Mouse (Mus musculus) lung, embryonic 16.5 days (tissue): Measurements from ENCODE around the gene Raph1. TPM values are rescaled to one million over a fixed set of nuclear protein-coding genes. Genes with fewer than 3 reads are reported as not detected.
"Not testable (repeated sequence)": the region's sequence is repeated elsewhere in the genome, so short reads cannot be mapped to it uniquely, and the experiment has no call there.

Source experiments
- ATAC-seq: fragments of 200-750 bp; cut with Nextera tagmentation; 2 replicates; pipeline ENCODE4 v1.8.0; 2017; ENCODE audit warnings: low read depth, mild to moderate bottlenecking, moderate library complexity
- H3K27ac ChIP-seq: fragments of 300-500 bp; sonication (generic); 2 replicates; pipeline ENCODE4 v1.5.1; 2014; ENCODE audit warnings: mild to moderate bottlenecking, control low read depth, low read length
- H3K27me3 ChIP-seq: fragments of 300-500 bp; sonication (generic); 2 replicates; pipeline ENCODE4 v1.6.1; 2014; ENCODE audit warnings: low read depth, low read length, mixed read lengths; ENCODE audit not compliant: control insufficient read depth, insufficient read depth
- H3K36me3 ChIP-seq: fragments of 300-500 bp; sonication (generic); 2 replicates; pipeline ENCODE4 v1.6.1; 2014; ENCODE audit warnings: low read length; ENCODE audit not compliant: control insufficient read depth, insufficient read depth
- H3K4me1 ChIP-seq: fragments of 300-500 bp; sonication (generic); replicated peaks from 2 replicates; pipeline ENCODE4 v1.6.1; 2014; ENCODE audit warnings: low read length, mixed read lengths; ENCODE audit not compliant: control insufficient read depth, insufficient read depth
- H3K4me2 ChIP-seq: fragments of 300-500 bp; sonication (generic); 2 replicates; pipeline ENCODE4 v1.6.1; 2014; ENCODE audit warnings: low read depth, low read length, control low read depth
- H3K4me3 ChIP-seq: fragments of 300-500 bp; sonication (generic); 2 replicates; pipeline ENCODE4 v1.5.1; 2014; ENCODE audit warnings: mild to moderate bottlenecking, low read length, control low read depth
- H3K9ac ChIP-seq: fragments of 300-500 bp; sonication (generic); 2 replicates; pipeline ENCODE4 v1.6.1; 2014; ENCODE audit warnings: low read length, control low read depth
- H3K9me3 ChIP-seq: fragments of 300-500 bp; sonication (generic); 2 replicates; pipeline ENCODE4 v1.6.1; 2016; ENCODE audit warnings: low read length; ENCODE audit not compliant: control insufficient read depth
- WGBS: fragments of 180-500 bp; shearing (Covaris S2); extraction: QIAGEN DNeasy Blood & Tissue Kit; methylation state at CpG from one replicate; pipeline ENCODE4 v1.1.7; 2014; 5-methylcytosine and 5-hydroxymethylcytosine counted together
- polyA plus RNA-seq: library from polyadenylated mRNA; unstranded; fragments of >200 nt; fragmentation: Nextera tagmentation; extraction: Ambion mirVana; gene quantifications from 2 replicates; pipeline ENCODE4 v1.2.1, GENCODE M21; 2015

Raph1 gene
- polyA plus RNA-seq, 1 experiment from 2014 or later = 37.9 TPM

- Histone ChIP-seq H3K27me3 (no peaks in the 10 kb centered on the region), H3K9ac (no peak overlapping the region), H3K4me2 (no peak overlapping the region), H3K4me3 (no peak overlapping the region), H3K4me1 (no peaks in the 10 kb centered on the region), H3K9me3 (no peaks in the 10 kb centered on the region), H3K36me3 (peaks cover 9% of the 10 kb centered on the region), H3K27ac (no peak overlapping the region)
- WGBS = 49% methylated on average over 1 of the region's 1 CpGs
- ATAC-seq = no peak
Observed at GRCm38 (mm10) chr1:60481561-60481960, 85.3 kb downstream of the Raph1 start.

- no peak for ATAC-seq
- Histone ChIP-seq H3K27me3 (no peaks in the 10 kb centered on the region), H3K4me2 (no peak overlapping the region), H3K36me3 (peaks cover 11% of the 10 kb centered on the region), H3K27ac (no peak overlapping the region), H3K4me1 (no peaks in the 10 kb centered on the region), H3K4me3 (no peak overlapping the region), H3K9me3 (no peaks in the 10 kb centered on the region), H3K9ac (no peak overlapping the region)
- WGBS = 84% methylated on average over 7 of the region's 7 CpGs
Observed at GRCm38 (mm10) chr1:60470541-60470940, 96.4 kb downstream of the Raph1 start.

- Histone ChIP-seq H3K4me1 (no peaks in the 10 kb centered on the region), H3K36me3 (peaks cover 11% of the 10 kb centered on the region), H3K9me3 (no peaks in the 10 kb centered on the region), H3K27ac (no peak overlapping the region), H3K4me2 (no peak overlapping the region), H3K27me3 (no peaks in the 10 kb centered on the region), H3K4me3 (no peak overlapping the region), H3K9ac (no peak overlapping the region)
- no peak for ATAC-seq
- 84% methylated on average over 2 of the region's 2 CpGs for WGBS
Observed at GRCm38 (mm10) chr1:60469491-60469890, 97.4 kb downstream of the Raph1 start.

GRCm38 (mm10) chr1:60460623-60461022 is 106.3 kb downstream of the Raph1 start:
- Histone ChIP-seq H3K27me3 (no peaks in the 10 kb centered on the region), H3K9me3 (no peaks in the 10 kb centered on the region), H3K4me3 (no peak overlapping the region), H3K36me3 (no peaks in the 10 kb centered on the region), H3K4me1 (no peaks in the 10 kb centered on the region), H3K4me2 (no peak overlapping the region), H3K27ac (peak overlapping the region; percentile 70), H3K9ac (no peak overlapping the region)
- ATAC-seq = peak; percentile 61; the same call in 1 of the 2 replicates
- WGBS = 57% methylated on average over 1 of the region's 1 CpGs

- 50% methylated on average over 1 of the region's 1 CpGs for WGBS
- Histone ChIP-seq H3K9me3 (no peaks in the 10 kb centered on the region), H3K27me3 (no peaks in the 10 kb centered on the region), H3K36me3 (peaks cover 16% of the 10 kb centered on the region; the same call in 1 of the 2 replicates), H3K4me3 (no peak overlapping the region), H3K9ac (no peak overlapping the region), H3K4me1 (no peaks in the 10 kb centered on the region), H3K4me2 (no peak overlapping the region), H3K27ac (no peak overlapping the region)
- no peak for ATAC-seq
Observed at GRCm38 (mm10) chr1:60449896-60450295, 117.0 kb downstream of the Raph1 start.

- Histone ChIP-seq H3K9me3 (no peaks in the 10 kb centered on the region), H3K27ac (no peak overlapping the region), H3K36me3 (peaks cover 13% of the 10 kb centered on the region; the same call in 1 of the 2 replicates), H3K4me2 (no peak overlapping the region), H3K4me1 (no peaks in the 10 kb centered on the region), H3K27me3 (no peaks in the 10 kb centered on the region), H3K4me3 (no peak overlapping the region), H3K9ac (no peak overlapping the region)
- ATAC-seq = no peak
- WGBS = 66% methylated on average over 12 of the region's 12 CpGs
Observed at GRCm38 (mm10) chr1:60447067-60447466, 119.8 kb downstream of the Raph1 start.

- not testable (repeated sequence) for H3K4me1 ChIP-seq, H3K9ac ChIP-seq, H3K4me2 ChIP-seq, ATAC-seq, H3K27me3 ChIP-seq, H3K4me3 ChIP-seq, H3K9me3 ChIP-seq, H3K27ac ChIP-seq
- H3K36me3 ChIP-seq = peaks cover 10% of the 10 kb centered on the region
- 68% methylated on average over 5 of the region's 5 CpGs for WGBS
Observed at GRCm38 (mm10) chr1:60441438-60441837, 125.5 kb downstream of the Raph1 start.

- Histone ChIP-seq H3K36me3 (peaks cover 3% of the 10 kb centered on the region; the same call in 1 of the 2 replicates), H3K4me1 (no peaks in the 10 kb centered on the region), H3K4me3 (no peak overlapping the region), H3K4me2 (no peak overlapping the region), H3K9ac (no peak overlapping the region), H3K9me3 (no peaks in the 10 kb centered on the region), H3K27me3 (no peaks in the 10 kb centered on the region), H3K27ac (no peak overlapping the region)
- WGBS = 24% methylated on average over 1 of the region's 1 CpGs
- ATAC-seq = no peak
Observed at GRCm38 (mm10) chr1:60432497-60432896, 134.4 kb downstream of the Raph1 start.
